Mouse (Mus musculus) small intestine, adult 2 months (tissue): ENCODE results near the gene Degs2.

Experiments
- CTCF ChIP-seq: fragments of 200-500 bp; IDR thresholded peaks from 2 replicates; pipeline ENCODE4 v1.5.1; 2012; ENCODE audit warnings: low read depth, mild to moderate bottlenecking, control low read depth, inconsistent platforms, low read length, moderate library complexity, mixed read lengths; ENCODE audit not compliant: insufficient replicate concordance, insufficient read length; ENCODE audit errors: extremely low read depth
- POLR2A ChIP-seq: fragments of 200-500 bp; IDR thresholded peaks from 2 replicates; pipeline ENCODE4 v1.6.1; 2012; ENCODE audit warnings: low read depth, mild to moderate bottlenecking, control low read depth, inconsistent platforms, low read length, moderate library complexity

DNA sequence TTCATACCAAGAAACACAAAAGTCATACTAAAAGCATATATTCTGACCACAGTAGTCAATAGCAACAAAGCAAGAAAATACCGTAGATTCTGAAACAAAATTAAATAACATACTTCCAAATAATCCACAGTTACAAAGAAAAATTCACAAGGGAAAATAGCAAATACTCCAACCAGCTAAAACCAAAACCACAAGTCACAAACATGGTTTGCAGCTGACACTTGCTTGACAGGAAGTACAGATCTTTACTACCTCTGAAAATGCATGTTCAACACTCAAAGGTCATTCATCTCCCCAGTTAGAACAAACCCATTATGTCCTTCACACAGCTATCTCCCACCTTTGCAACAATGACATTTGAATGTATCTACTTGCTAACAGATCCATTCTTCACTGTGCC lies 68.1 kb downstream of the Degs2 start:
- no peak for TF ChIP-seq POLR2A
- TF ChIP-seq CTCF = no peak
